17 mouse cellular contexts compared by ENCODE assay signal in the genomic region with DNA sequence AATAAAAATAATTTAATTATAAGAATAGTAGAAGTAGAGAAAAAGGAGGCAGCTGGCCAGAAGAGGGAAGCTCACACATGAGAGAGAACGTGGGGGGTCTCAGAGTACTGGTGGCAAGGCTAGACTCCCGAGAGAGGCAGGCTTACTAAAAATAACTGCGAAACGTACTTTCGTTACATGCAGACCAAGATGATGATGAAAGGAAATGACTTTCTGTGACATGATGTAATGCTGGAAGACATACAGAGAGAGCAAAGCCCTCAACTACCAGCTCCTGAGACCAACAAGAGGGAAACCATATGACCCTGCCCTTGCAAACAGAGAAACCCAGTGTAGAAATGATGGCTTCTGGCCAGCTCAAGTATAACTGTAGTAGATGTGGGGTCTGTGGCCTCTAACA.
DNase-seq lines count a peak whose midpoint lies in the region; ATAC-seq lines count a peak whose summit lies in the region.
"Had no signal": no experiment of that assay in that cellular context is flagged by ENCODE, and none has a peak within 500 bp of the region (broad histone marks: within the 10 kb centered on the region; RNA-seq: fewer than 3 reads in every experiment).

No protein-coding gene starts in this region.

- no peak for ATAC-seq in heart, embryonic 11.5 days (replicated peaks; ENCODE audit: insufficient number of reproducible peaks, low FRiP score, low TSS enrichment)
- no peak for ATAC-seq in limb, embryonic 12.5 days (ENCODE audit: insufficient number of reproducible peaks, insufficient read depth, low FRiP score, low TSS enrichment, low read depth)
- ATAC-seq in embryonic facial prominence, embryonic 14.5 days (ENCODE audit: low read depth), result no peak
- ATAC-seq: forebrain, postnatal 0 days; intestine, postnatal 0 days had no signal

- H3K4me3 ChIP-seq in heart, embryonic 11.5 days (ENCODE audit: low read depth, low read length), result no peak overlapping the region
- no peak overlapping the region for H3K4me3 ChIP-seq in limb, embryonic 12.5 days (replicated peaks)
- no peak overlapping the region for H3K4me3 ChIP-seq in limb, embryonic 10.5 days
- H3K4me3 ChIP-seq in embryonic facial prominence, embryonic 14.5 days (ENCODE audit: low read depth, low read length), result no peak overlapping the region
- H3K4me3 ChIP-seq: hindbrain, embryonic 13.5 days; layer of hippocampus, adult 2 months; midbrain, embryonic 12.5 days had no signal

- no peak overlapping the region for H3K4me2 ChIP-seq in heart, embryonic 11.5 days
- no peak overlapping the region for H3K4me2 ChIP-seq in limb, embryonic 12.5 days
- no peak overlapping the region for H3K4me2 ChIP-seq in embryonic facial prominence, embryonic 14.5 days (ENCODE audit: low read depth, low read length)
- H3K4me2 ChIP-seq: hindbrain, embryonic 13.5 days; midbrain, embryonic 12.5 days had no signal

- DNase-seq in heart, adult 11 months, result peak; percentile 72
- DNase-seq in limb, embryonic 10.5 days (ENCODE audit: low spot score), result no peak
- DNase-seq in 416B (ENCODE audit: low read depth), result peak; percentile 76
- peak; percentile 51 for DNase-seq in embryonic facial prominence, embryonic 14.5 days (ENCODE audit: low spot score)
- DNase-seq in cerebellum, postnatal 10 days, result no peak
- DNase-seq in T-cell, adult 2 months (ENCODE audit: low spot score), result no peak
- DNase-seq: cerebellum, adult 11-12 months; forebrain, postnatal 0 days; lung, postnatal 14 days; right cerebral cortex, adult 18-20 months had no signal

- no peaks in the 10 kb centered on the region for H3K27me3 ChIP-seq in heart, embryonic 11.5 days (ENCODE audit: control insufficient read depth, insufficient read depth, low read length)
- H3K27me3 ChIP-seq in limb, embryonic 12.5 days, result no peaks in the 10 kb centered on the region
- no peaks in the 10 kb centered on the region for H3K27me3 ChIP-seq in limb, embryonic 10.5 days (ENCODE audit: low read depth, poor library complexity, severe bottlenecking)
- no peaks in the 10 kb centered on the region for H3K27me3 ChIP-seq in embryonic facial prominence, embryonic 14.5 days (replicated peaks; ENCODE audit: control insufficient read depth, insufficient read depth, low read length)
- H3K27me3 ChIP-seq: hindbrain, embryonic 13.5 days; midbrain, embryonic 12.5 days had no signal

- H3K9me3 ChIP-seq in heart, embryonic 11.5 days (replicated peaks; ENCODE audit: control insufficient read depth, low read length), result no peaks in the 10 kb centered on the region
- H3K9me3 ChIP-seq in limb, embryonic 12.5 days, result no peaks in the 10 kb centered on the region
- no peaks in the 10 kb centered on the region for H3K9me3 ChIP-seq in limb, embryonic 10.5 days (replicated peaks)
- no peaks in the 10 kb centered on the region for H3K9me3 ChIP-seq in embryonic facial prominence, embryonic 14.5 days (ENCODE audit: control insufficient read depth, low read length)
- H3K9me3 ChIP-seq: hindbrain, embryonic 13.5 days; midbrain, embryonic 12.5 days had no signal

- H3K4me1 ChIP-seq in heart, embryonic 11.5 days (ENCODE audit: control insufficient read depth, insufficient read depth, low read length), result peaks cover 10% of the 10 kb centered on the region
- H3K4me1 ChIP-seq in limb, embryonic 12.5 days (replicated peaks), result peaks cover 7% of the 10 kb centered on the region
- no peaks in the 10 kb centered on the region for H3K4me1 ChIP-seq in limb, embryonic 10.5 days
- H3K4me1 ChIP-seq in embryonic facial prominence, embryonic 14.5 days (ENCODE audit: control insufficient read depth, insufficient read depth, low read length), result peaks cover 14% of the 10 kb centered on the region

- H3K27ac ChIP-seq in heart, embryonic 11.5 days (ENCODE audit: low read depth, low read length), result no peak overlapping the region
- 0 out of 2 replicates have a peak overlapping the region, but pooled peaks have one; percentile 37 for H3K27ac ChIP-seq in limb, embryonic 12.5 days
- H3K27ac ChIP-seq in limb, embryonic 10.5 days, result no peak overlapping the region
- no peak overlapping the region for H3K27ac ChIP-seq in embryonic facial prominence, embryonic 14.5 days (replicated peaks; ENCODE audit: low read depth, low read length)
- H3K27ac ChIP-seq: hindbrain, embryonic 13.5 days; kidney, postnatal 0 days; layer of hippocampus, adult 2 months; midbrain, embryonic 12.5 days had no signal

- H3K36me3 ChIP-seq in heart, embryonic 11.5 days (ENCODE audit: control insufficient read depth, insufficient read depth, low read length), result peaks cover 7% of the 10 kb centered on the region
- H3K36me3 ChIP-seq in limb, embryonic 12.5 days, result peaks cover 41% of the 10 kb centered on the region
- H3K36me3 ChIP-seq in limb, embryonic 10.5 days, result peaks cover 32% of the 10 kb centered on the region
- H3K36me3 ChIP-seq in embryonic facial prominence, embryonic 14.5 days (ENCODE audit: control insufficient read depth, insufficient read depth, low read length), result peaks cover 28% of the 10 kb centered on the region

- WGBS in heart, embryonic 11.5 days (ENCODE audit: insufficient replicate concordance), result 37% methylated on average over 5 of the region's 5 CpGs
- 54% methylated on average over 5 of the region's 5 CpGs for WGBS in limb, embryonic 12.5 days
- WGBS in limb, embryonic 10.5 days, result 88% methylated on average over 5 of the region's 5 CpGs
- WGBS in embryonic facial prominence, embryonic 14.5 days, result 44% methylated on average over 5 of the region's 5 CpGs

- no peak overlapping the region for H3K9ac ChIP-seq in heart, embryonic 11.5 days (ENCODE audit: low read depth, low read length)
- H3K9ac ChIP-seq in limb, embryonic 12.5 days (replicated peaks), result no peak overlapping the region
- no peak overlapping the region for H3K9ac ChIP-seq in embryonic facial prominence, embryonic 14.5 days (ENCODE audit: low read depth, low read length)
- H3K9ac ChIP-seq: forebrain, postnatal 0 days; hindbrain, embryonic 13.5 days; midbrain, embryonic 12.5 days had no signal

Comparison
In these comparisons a context has a peak if more than half of its experiments do, and no peak if none do; other contexts are left out.
1. DNase-seq: peak in heart, adult 11 months (single experiment), 416B (single experiment) and embryonic facial prominence, embryonic 14.5 days (single experiment); none in limb, embryonic 10.5 days (single experiment), cerebellum, postnatal 10 days (0 of 2) and T-cell, adult 2 months (single experiment).